Mouse (Mus musculus) myocyte (in vitro differentiated cells): ENCODE measurements at regions not wholly inside any gene's neighbourhood (a gene's known extent, or its start where the extent isn't known, plus 50 kb on each side); places are given as distances from the start of the nearest gene placed in this dataset.

ENCODE experiments used
- H3K27me3 ChIP-seq: one replicate; pipeline ENCODE4 v1.6.1; 2011; ENCODE audit not compliant: control insufficient read depth, insufficient read depth, insufficient read length
- H3K36me3 ChIP-seq: one replicate; pipeline ENCODE4 v1.6.1; 2011; ENCODE audit not compliant: control insufficient read depth, insufficient read depth
- H3K4me2 ChIP-seq: one replicate; pipeline ENCODE4 v1.6.1; 2011; ENCODE audit warnings: low read depth, control low read depth
- H3K4me3 ChIP-seq: one replicate; pipeline ENCODE4 v1.5.1; 2011; ENCODE audit warnings: mild to moderate bottlenecking, control low read depth, moderate library complexity
- H3K79me2 ChIP-seq: one replicate; pipeline ENCODE4 v1.6.1; 2011; ENCODE audit not compliant: control insufficient read depth, insufficient read depth
- H3ac ChIP-seq: one replicate; pipeline ENCODE4 v1.6.1; 2011; ENCODE audit not compliant: control insufficient read depth, insufficient read length
- CEBPB ChIP-seq: IDR thresholded peaks from 2 replicates; pipeline ENCODE4 v1.6.1; 2011; ENCODE audit warnings: mild to moderate bottlenecking, moderate library complexity; ENCODE audit not compliant: poor library complexity, insufficient read depth, severe bottlenecking
- E2F4 ChIP-seq: IDR thresholded peaks from one replicate; pipeline ENCODE4 v1.6.1; 2011; ENCODE audit warnings: mild to moderate bottlenecking, control low read depth, moderate library complexity; ENCODE audit not compliant: insufficient read depth
- MAX ChIP-seq: IDR thresholded peaks from one replicate; pipeline ENCODE4 v1.6.1; 2011; ENCODE audit warnings: low read depth, mild to moderate bottlenecking, control low read depth
- MYOD1 ChIP-seq, 3 experiments: IDR thresholded peaks; one replicate each; pipeline ENCODE4 v1.6.1; 2011; ENCODE audit warnings: control low read depth in 2 of 3, low read depth in 2 of 3, mild to moderate bottlenecking in 2 of 3, moderate library complexity in 1 of 3; ENCODE audit not compliant: insufficient read length in 2 of 3, control insufficient read depth in 1 of 3
- MYOG ChIP-seq, 3 experiments: IDR thresholded peaks; one replicate each; pipeline ENCODE4 v1.6.1; 2011; ENCODE audit warnings: control low read depth in 2 of 3, low read depth in 2 of 3, mild to moderate bottlenecking in 2 of 3; ENCODE audit not compliant: insufficient read length in 2 of 3, control insufficient read depth in 1 of 3, insufficient read depth in 1 of 3
- POLR2A ChIP-seq: IDR thresholded peaks from one replicate; pipeline ENCODE4 v1.6.1; 2011; ENCODE audit warnings: low read depth, mild to moderate bottlenecking, control low read depth, moderate library complexity; ENCODE audit not compliant: insufficient read length
- POLR2AphosphoS2 ChIP-seq: IDR thresholded peaks from one replicate; pipeline ENCODE4 v1.6.1; 2011; ENCODE audit warnings: low read depth, control low read depth; ENCODE audit not compliant: insufficient read length
- REST ChIP-seq: IDR thresholded peaks from one replicate; pipeline ENCODE4 v1.6.1; 2011; ENCODE audit warnings: mild to moderate bottlenecking, control low read depth, moderate library complexity; ENCODE audit not compliant: insufficient read depth, insufficient read length
- SRF ChIP-seq: IDR thresholded peaks from one replicate; pipeline ENCODE4 v1.6.1; 2011; ENCODE audit warnings: low read depth; ENCODE audit not compliant: control insufficient read depth, insufficient read length
- TCF12 ChIP-seq: IDR thresholded peaks from one replicate; pipeline ENCODE4 v1.6.1; 2011; ENCODE audit warnings: mild to moderate bottlenecking, control low read depth; ENCODE audit not compliant: poor library complexity, insufficient read depth, severe bottlenecking
- TCF3 ChIP-seq: IDR thresholded peaks from one replicate; pipeline ENCODE4 v1.6.1; 2011; ENCODE audit warnings: low read depth, control low read depth; ENCODE audit not compliant: insufficient read length
- USF1 ChIP-seq: IDR thresholded peaks from one replicate; pipeline ENCODE4 v1.6.1; 2011; ENCODE audit warnings: low read depth, mild to moderate bottlenecking, control low read depth, moderate library complexity

DNA sequence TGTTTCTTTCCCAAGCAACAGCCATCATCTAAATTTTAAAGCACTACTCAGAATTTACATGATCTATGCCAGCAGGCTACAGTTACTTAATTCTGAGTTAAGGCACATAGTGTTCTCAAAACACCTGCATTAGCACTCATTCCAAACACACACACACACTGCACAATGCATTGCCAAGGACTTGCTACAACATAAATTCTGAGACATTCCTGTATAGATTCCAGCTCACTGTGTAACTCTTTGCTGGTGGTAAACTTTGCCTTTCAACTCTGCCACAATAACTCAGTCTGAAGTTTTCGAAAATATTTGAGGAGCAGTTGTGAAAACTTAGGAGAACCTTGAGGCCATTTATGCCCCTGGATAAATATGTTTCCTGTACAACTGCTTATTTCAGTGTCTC, 807.2 kb upstream of the 4930412O13Rik start:
- no peak overlapping the region for H3K4me3 ChIP-seq
- H3ac ChIP-seq, result no peak overlapping the region
- H3K27me3 ChIP-seq, result no peaks in the 10 kb centered on the region
- H3K79me2 ChIP-seq, result no peaks in the 10 kb centered on the region
- no peak overlapping the region for H3K4me2 ChIP-seq
- no peaks in the 10 kb centered on the region for H3K36me3 ChIP-seq
- TF ChIP-seq USF1, result no peak

DNA sequence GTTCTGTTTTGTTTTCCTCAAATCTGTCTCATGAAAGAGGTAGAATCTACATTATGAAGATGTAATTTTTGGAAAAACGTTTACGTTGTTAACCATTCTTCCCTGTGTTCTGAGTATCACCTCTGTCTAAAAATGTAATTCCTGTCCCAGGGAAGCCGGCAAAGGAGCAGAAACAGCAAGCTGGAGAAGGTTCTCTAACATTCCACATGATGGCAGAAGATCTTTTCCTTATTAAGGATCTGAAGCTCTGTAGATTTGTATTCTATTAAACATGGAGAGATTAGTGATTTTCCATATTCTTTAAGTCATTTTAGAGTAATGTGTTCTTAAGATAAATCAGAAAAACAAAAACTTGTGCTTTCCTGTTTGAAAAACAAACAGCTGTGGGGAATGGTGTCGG, 802.9 kb upstream of the 4930412O13Rik start:
- TF ChIP-seq SRF (no peak), MYOG (IDR thresholded peaks at IDR 0.05; ENCODE audit: control insufficient read depth in 1 of 3, insufficient read depth in 1 of 3, insufficient read length in 2 of 3, low read depth in 2 of 3) (no peak), USF1 (no peak), REST (no peak), MYOD1 (IDR thresholded peaks at IDR 0.05; ENCODE audit: control insufficient read depth in 1 of 3, insufficient read length in 2 of 3, low read depth in 2 of 3) (no peak), POLR2A (no peak)
- Histone ChIP-seq H3K79me2 (no peaks in the 10 kb centered on the region), H3K4me3 (no peak overlapping the region), H3K27me3 (no peaks in the 10 kb centered on the region), H3ac (no peak overlapping the region), H3K4me2 (no peak overlapping the region), H3K36me3 (no peaks in the 10 kb centered on the region)

DNA sequence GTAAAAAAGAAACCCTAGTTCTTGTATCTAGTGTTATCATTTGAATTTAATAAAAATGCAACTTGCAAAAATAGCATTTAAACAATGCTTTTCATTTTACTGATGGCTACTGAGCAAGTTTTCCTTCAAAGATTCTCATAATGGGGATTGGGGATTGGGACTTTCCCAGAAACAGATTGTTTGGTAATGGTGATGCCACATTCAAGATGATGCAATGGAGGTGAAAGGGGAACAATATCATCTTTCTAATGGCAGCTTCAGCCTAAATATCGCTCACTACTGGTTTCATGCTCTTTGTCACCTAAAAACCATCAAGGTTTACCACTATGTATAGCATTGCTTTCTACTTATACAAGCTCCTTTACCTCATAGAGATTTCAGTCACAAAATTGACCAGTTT, 799.3 kb upstream of the 4930412O13Rik start:
- no peak for TF ChIP-seq USF1
- TF ChIP-seq CEBPB, result peak; percentile 90
- Histone ChIP-seq H3K27me3 (no peaks in the 10 kb centered on the region), H3K4me3 (no peak overlapping the region), H3ac (no peak overlapping the region), H3K79me2 (no peaks in the 10 kb centered on the region), H3K4me2 (no peak overlapping the region), H3K36me3 (no peaks in the 10 kb centered on the region)

DNA sequence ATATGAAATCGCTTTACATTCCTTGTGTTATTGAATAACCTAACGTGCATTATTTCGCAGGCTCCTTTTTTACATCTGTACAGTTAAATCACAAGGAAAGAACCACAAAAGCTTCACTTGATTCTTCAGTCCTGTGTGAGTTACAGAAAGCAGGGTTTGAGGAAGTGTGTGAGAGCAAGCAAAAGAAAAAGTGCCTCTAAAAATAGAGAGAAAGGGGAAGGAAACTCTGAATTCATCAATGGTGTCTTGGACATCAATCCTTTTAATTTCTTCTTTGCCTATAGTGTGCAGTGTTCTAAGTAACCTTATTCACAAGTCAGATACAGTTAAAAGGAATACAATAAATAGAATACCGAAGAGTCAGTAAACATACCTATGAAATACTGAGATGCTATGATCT, 785.7 kb upstream of the 4930412O13Rik start:
- no peak for TF ChIP-seq MYOG (IDR thresholded peaks at IDR 0.05; ENCODE audit: control insufficient read depth in 1 of 3, insufficient read depth in 1 of 3, insufficient read length in 2 of 3, low read depth in 2 of 3)
- H3K4me2 ChIP-seq, result no peak overlapping the region

DNA sequence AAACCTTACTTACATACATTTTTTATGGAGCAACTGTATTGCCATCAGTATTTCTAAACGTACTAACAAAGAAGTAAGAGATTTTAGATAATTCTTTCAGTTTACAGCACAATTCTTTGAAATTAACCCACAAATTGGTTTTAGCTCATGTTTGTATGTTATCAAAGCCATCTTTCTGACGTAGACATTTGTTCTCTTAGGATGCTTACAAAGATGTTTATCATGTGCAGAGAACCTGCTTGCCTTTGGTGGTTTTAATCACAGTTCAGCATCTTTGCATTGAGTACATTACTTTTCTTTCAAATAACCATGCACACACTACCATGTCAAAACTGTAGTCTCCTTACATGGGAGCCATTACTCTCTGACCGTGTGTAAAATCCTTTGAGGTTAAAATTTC, 764.4 kb upstream of the 4930412O13Rik start:
- H3K79me2 ChIP-seq, result no peaks in the 10 kb centered on the region
- no peaks in the 10 kb centered on the region for H3K27me3 ChIP-seq
- no peak for TF ChIP-seq E2F4
- no peak for TF ChIP-seq REST
- TF ChIP-seq POLR2A, result no peak
- TF ChIP-seq USF1, result no peak
- no peak for TF ChIP-seq CEBPB
- TF ChIP-seq TCF3, result no peak
- no peak for TF ChIP-seq MYOD1 (IDR thresholded peaks at IDR 0.05; ENCODE audit: control insufficient read depth in 1 of 3, insufficient read length in 2 of 3, low read depth in 2 of 3)
- no peak for TF ChIP-seq MYOG (IDR thresholded peaks at IDR 0.05; ENCODE audit: control insufficient read depth in 1 of 3, insufficient read depth in 1 of 3, insufficient read length in 2 of 3, low read depth in 2 of 3)
- no peak for TF ChIP-seq MAX
- TF ChIP-seq SRF, result no peak
- no peak for TF ChIP-seq TCF12
- TF ChIP-seq POLR2AphosphoS2, result no peak
- H3ac ChIP-seq, result no peak overlapping the region
- H3K36me3 ChIP-seq, result no peaks in the 10 kb centered on the region
- H3K4me3 ChIP-seq, result no peak overlapping the region
- H3K4me2 ChIP-seq, result no peak overlapping the region

More for the DNA sequence above, 785.7 kb upstream of the 4930412O13Rik start:
- Histone ChIP-seq H3K4me3 (no peak overlapping the region), H3K27me3 (no peaks in the 10 kb centered on the region), H3K79me2 (no peaks in the 10 kb centered on the region), H3ac (no peak overlapping the region), H3K36me3 (no peaks in the 10 kb centered on the region)

DNA sequence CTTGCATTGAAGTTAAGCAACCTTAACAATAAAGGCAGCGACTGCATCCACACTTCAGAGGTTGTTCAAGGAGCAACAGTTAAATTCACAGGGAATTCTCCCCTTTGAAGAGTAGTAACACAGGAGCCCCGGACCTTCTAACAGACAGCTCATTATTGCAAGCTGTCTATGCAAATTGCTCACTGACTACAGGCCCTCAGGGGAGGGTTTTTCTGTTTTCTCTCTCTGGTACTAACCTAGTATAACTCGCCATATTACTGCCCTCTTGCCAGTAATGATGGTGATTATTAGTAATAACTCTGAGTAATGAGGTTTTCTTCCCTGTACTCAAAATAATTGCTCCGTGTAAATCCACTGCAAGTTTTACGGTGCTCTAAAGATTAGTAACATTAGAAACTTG, 763.5 kb upstream of the 4930412O13Rik start:
- H3ac ChIP-seq, result no peak overlapping the region
- no peaks in the 10 kb centered on the region for H3K36me3 ChIP-seq
- no peak overlapping the region for H3K4me2 ChIP-seq
- H3K27me3 ChIP-seq, result no peaks in the 10 kb centered on the region
- H3K4me3 ChIP-seq, result no peak overlapping the region
- H3K79me2 ChIP-seq, result no peaks in the 10 kb centered on the region
- TF ChIP-seq POLR2A (no peak), MYOG (IDR thresholded peaks at IDR 0.05; ENCODE audit: control insufficient read depth in 1 of 3, insufficient read depth in 1 of 3, insufficient read length in 2 of 3, low read depth in 2 of 3) (no peak), USF1 (no peak), E2F4 (no peak), CEBPB (no peak), MAX (no peak), REST (no peak), SRF (no peak), POLR2AphosphoS2 (no peak), MYOD1 (IDR thresholded peaks at IDR 0.05; ENCODE audit: control insufficient read depth in 1 of 3, insufficient read length in 2 of 3, low read depth in 2 of 3) (no peak), TCF12 (no peak), TCF3 (no peak)
